Mouse (Mus musculus): ENCODE results near the gene Cox11.

DNA sequence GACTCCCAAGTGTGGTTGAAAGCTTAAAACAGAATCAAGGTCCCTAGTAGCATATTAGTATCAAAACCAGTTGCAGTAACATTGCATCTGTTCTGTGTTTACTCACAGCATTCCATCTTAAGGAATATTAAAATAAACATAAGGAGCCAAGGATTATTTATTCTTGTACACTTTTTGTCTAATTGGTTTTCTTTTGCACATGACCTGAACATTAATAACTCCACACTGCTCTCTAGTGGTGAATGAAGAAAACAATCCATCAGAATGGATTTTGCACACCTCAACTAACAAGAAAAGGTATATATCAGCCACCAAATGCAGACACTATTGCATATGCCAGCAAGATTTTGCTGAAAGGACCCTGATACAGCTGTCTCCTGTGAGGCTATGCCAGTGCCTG lies 21.5 kb upstream of the Cox11 start:
- TF ChIP-seq CTCF (IDR thresholded peaks at IDR 0.05; ENCODE audit: low read depth, low read length), result no peak
- TF ChIP-seq POLR2A (IDR thresholded peaks at IDR 0.05; ENCODE audit: borderline replicate concordance, low read depth, low read length), result no peak

Measured in bone marrow macrophage, adult 2 months (primary cell).